Mouse (Mus musculus) ES-E14 (cell line): ENCODE results near the gene Rps8.

Experiments
- CHD2 ChIP-seq: IDR thresholded peaks from 2 replicates; pipeline ENCODE4 v1.6.1; 2014; ENCODE audit warnings: mild to moderate bottlenecking, low read depth, low read length, inconsistent platforms
- HCFC1 ChIP-seq: IDR thresholded peaks from 2 replicates; pipeline ENCODE4 v1.6.1; 2012; ENCODE audit warnings: low read length, inconsistent platforms, borderline replicate concordance; ENCODE audit not compliant: insufficient read depth
- MAFK ChIP-seq: IDR thresholded peaks from 2 replicates; pipeline ENCODE4 v1.6.1; 2014; ENCODE audit warnings: mild to moderate bottlenecking, low read depth, low read length, inconsistent platforms; ENCODE audit not compliant: insufficient read depth
- ZNF384 ChIP-seq: IDR thresholded peaks from 2 replicates; pipeline ENCODE4 v1.6.1; 2012; ENCODE audit warnings: low read depth, low read length, inconsistent platforms

DNA sequence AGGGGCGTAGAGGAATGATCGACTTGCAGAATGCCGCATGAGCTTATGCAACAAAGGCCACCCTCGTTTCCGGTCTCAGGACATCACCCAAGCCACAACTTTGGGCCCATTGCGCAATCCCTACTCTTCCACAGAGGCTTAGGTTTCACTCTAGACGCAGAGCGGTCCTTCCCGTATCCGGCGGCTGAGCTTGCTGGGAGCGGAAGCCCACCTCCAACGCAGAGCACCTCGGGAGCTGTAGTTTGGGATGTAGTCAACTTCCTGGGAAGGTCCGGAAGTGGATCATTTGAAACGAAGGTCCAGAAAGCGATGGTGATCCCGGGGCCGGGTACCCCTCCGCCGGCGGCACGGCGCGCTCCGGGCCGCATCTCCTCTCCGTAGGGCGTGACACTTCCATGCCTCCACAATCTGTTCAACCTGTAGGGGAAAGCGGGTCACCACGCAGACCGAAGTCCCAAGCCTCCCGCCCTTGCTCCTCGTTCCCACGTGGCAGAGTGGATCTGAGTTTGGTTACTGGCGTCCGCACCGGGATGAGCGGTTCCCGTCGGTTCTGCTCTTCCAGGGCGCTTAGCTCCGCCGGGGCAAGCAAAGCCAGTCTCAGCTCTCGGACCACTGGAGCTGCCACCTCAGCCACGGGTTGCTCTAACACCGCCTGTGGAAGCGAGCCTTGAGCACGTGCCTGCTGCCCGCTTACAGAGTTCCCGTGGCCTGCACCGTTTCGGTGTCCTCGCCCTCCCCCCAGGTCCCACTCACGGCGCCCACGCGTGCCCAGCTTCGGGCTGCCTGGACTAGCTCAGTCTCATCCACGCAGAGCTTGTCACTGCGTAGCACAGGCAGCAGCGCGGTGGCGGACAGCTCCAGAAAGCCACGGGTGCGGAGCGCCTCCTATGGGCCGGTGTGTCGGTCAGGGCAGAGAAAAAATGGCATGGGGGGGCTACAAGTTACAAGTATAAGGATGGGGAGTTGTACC lies 35.3 kb downstream of the Rps8 start:
- TF ChIP-seq HCFC1 (peak; percentile 91), ZNF384 (peak; percentile 54; the same call in 1 of the 2 replicates), CHD2 (no peak), MAFK (0 out of 2 replicates have a peak, but pooled peaks have one; percentile 3)
